Mouse (Mus musculus) lung, embryonic 15.5 days (tissue): ENCODE data around the gene Lrrc37a. TPM values are rescaled to one million over a fixed set of nuclear protein-coding genes. Genes with fewer than 3 reads are reported as not detected.
"Not testable (repeated sequence)": the region's sequence is repeated elsewhere in the genome, so short reads cannot be mapped to it uniquely, and the experiment has no call there.

Source experiments
- ATAC-seq: fragments of 200-750 bp; cut with Nextera tagmentation; 2 replicates; pipeline ENCODE4 v1.8.0; 2017; ENCODE audit warnings: moderate number of reproducible peaks, borderline replicate concordance; ENCODE audit not compliant: low FRiP score, low TSS enrichment; ENCODE audit errors: extremely low read depth
- H3K27ac ChIP-seq: fragments of 300-500 bp; sonication (generic); 2 replicates; pipeline ENCODE4 v1.5.1; 2015; ENCODE audit warnings: moderate library complexity, mild to moderate bottlenecking, inconsistent platforms
- H3K27me3 ChIP-seq: fragments of 300-500 bp; sonication (generic); 2 replicates; pipeline ENCODE4 v1.6.1; 2015; ENCODE audit warnings: inconsistent platforms
- H3K36me3 ChIP-seq: fragments of 300-500 bp; sonication (generic); 2 replicates; pipeline ENCODE4 v1.6.1; 2015; ENCODE audit warnings: inconsistent platforms
- H3K4me1 ChIP-seq: fragments of 300-500 bp; sonication (generic); 2 replicates; pipeline ENCODE4 v1.6.1; 2015; ENCODE audit warnings: inconsistent platforms
- H3K4me2 ChIP-seq: fragments of 300-500 bp; sonication (generic); 2 replicates; pipeline ENCODE4 v1.6.1; 2015; ENCODE audit warnings: inconsistent platforms, mild to moderate bottlenecking, moderate library complexity
- H3K4me3 ChIP-seq: fragments of 300-500 bp; sonication (generic); 2 replicates; pipeline ENCODE4 v1.5.1; 2015; ENCODE audit warnings: mild to moderate bottlenecking, inconsistent platforms
- H3K9ac ChIP-seq: fragments of 300-500 bp; sonication (generic); 2 replicates; pipeline ENCODE4 v1.6.1; 2015; ENCODE audit warnings: inconsistent platforms
- H3K9me3 ChIP-seq: fragments of 300-500 bp; sonication (generic); 2 replicates; pipeline ENCODE4 v1.6.1; 2016; ENCODE audit warnings: inconsistent platforms
- WGBS: fragments of 180-500 bp; shearing (Covaris S2); methylation state at CpG from one replicate; pipeline ENCODE4 v1.1.7; 2015; 5-methylcytosine and 5-hydroxymethylcytosine counted together
- polyA plus RNA-seq: library from polyadenylated mRNA; unstranded; fragments of >200 nt; fragmentation: Nextera tagmentation; extraction: Ambion mirVana; gene quantifications from 2 replicates; pipeline ENCODE4 v1.2.1, GENCODE M21; 2015

Lrrc37a gene
- polyA plus RNA-seq, 1 experiment from 2014 or later, result not detected

DNA sequence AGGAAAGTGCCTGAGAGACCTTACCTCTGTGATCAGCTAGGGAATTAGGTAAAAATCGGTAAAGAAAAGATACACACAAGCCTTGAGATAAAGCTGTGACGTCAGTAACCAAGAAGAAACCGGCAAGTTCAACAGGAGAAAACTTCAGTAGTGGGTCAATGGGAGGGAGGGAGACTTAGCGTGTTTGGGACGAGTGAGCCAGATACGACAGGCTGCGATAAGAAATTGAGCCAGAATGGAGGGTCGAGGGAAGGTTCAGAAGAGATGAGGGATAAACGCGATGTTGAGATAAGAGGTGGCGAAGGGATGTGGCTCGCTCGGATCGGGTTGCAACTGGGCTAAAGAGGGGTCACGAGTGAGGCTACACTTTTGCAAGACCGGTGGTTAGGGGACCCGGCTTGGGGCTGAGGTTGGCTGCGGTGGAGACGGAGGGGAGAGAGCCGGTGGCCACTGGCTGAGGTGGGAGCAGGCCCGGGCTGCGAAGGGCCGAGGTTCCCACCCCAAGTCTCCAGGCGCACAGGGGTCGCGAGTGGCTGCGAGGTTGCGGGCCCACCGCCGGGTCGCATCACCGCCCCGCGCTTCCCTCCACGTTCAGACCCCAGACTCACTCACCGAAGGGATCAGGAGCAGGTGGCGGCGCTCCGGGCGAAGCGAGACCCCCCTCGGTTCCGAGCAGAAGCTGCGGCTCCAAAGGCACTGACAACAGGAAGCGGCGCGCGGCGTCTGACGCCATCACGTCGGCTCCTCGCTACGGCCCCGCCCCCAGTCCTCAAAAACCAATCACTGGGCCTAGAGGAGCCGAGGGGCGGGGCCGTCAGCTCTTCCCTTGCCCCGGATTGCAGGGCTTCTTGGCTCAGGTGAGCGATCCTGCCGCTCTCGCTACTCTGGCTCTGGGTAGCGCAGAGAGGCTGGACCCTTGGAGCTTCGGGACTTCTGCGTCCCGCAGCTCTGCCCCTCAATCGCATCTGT, 92.1 kb downstream of the Lrrc37a start, which contains the start of gene Plekhm1:
Gene Plekhm1, minus strand, starts transcription at position 707 of the 969 bp plus-strand sequence.
- Histone ChIP-seq H3K4me3 (peak within 1 kb of the TSS; percentile 97), H3K36me3 (no peaks in the 10 kb centered on the region), H3K27ac (peak within 1 kb of the TSS; percentile 86)

DNA sequence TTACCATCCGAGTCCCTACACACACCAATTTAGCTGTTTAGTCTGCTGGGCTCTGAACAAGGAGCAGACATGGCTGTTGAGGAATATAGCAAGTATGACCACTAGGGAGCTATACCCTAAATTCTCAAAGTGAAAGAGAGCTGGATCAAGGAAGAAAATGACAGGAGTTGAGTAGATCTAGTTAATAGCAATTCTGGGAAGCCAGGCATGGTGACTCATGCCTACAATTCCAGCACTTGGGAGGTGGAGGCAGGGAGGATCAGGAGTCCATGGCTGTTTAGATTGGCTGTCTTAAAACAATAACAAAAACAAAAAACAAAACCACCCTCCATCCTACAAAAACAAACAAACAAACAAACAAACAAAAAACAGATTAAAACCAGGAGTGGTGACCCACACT, 93.1 kb downstream of the Lrrc37a start:
- ATAC-seq, result no peak
- no peak overlapping the region for H3K27ac ChIP-seq
- H3K4me2 ChIP-seq, result peak overlapping the region; percentile 96; the same call in 1 of the 2 replicates
- H3K4me1 ChIP-seq, result peaks cover 17% of the 10 kb centered on the region
- no peak overlapping the region for H3K9ac ChIP-seq
- peak overlapping the region; percentile 97 for H3K4me3 ChIP-seq
- H3K9me3 ChIP-seq, result no peaks in the 10 kb centered on the region
- no peaks in the 10 kb centered on the region for H3K27me3 ChIP-seq
- H3K36me3 ChIP-seq, result no peaks in the 10 kb centered on the region
- WGBS, result 74% methylated on average over 1 of the region's 1 CpGs

More for the DNA sequence above, 92.1 kb downstream of the Lrrc37a start, which contains the start of gene Plekhm1:
- Histone ChIP-seq H3K9me3 (no peaks in the 10 kb centered on the region), H3K4me1 (peaks cover 17% of the 10 kb centered on the region), H3K27me3 (no peaks in the 10 kb centered on the region), H3K9ac (peak within 1 kb of the TSS; percentile 85), H3K4me2 (peak within 1 kb of the TSS; percentile 96)
- WGBS, result 1% methylated on average over 67 of the region's 67 CpGs
- ATAC-seq, result peak; percentile 96

- Histone ChIP-seq H3K27ac (no peak overlapping the region), H3K4me2 (no peak overlapping the region), H3K9ac (no peak overlapping the region), H3K9me3 (no peaks in the 10 kb centered on the region), H3K36me3 (no peaks in the 10 kb centered on the region), H3K4me1 (peaks cover 17% of the 10 kb centered on the region), H3K27me3 (no peaks in the 10 kb centered on the region), H3K4me3 (no peak overlapping the region)
- ATAC-seq, result no peak
- WGBS, result 90% methylated on average over 13 of the region's 13 CpGs
Measured at GRCm38 (mm10) chr11:103408880-103409279, 95.5 kb downstream of the Lrrc37a start.

GRCm38 (mm10) chr11:103407136-103407535, 97.3 kb downstream of the Lrrc37a start:
- H3K36me3 ChIP-seq, H3K27ac ChIP-seq, H3K9ac ChIP-seq, H3K4me2 ChIP-seq, H3K9me3 ChIP-seq, ATAC-seq, H3K4me3 ChIP-seq, H3K4me1 ChIP-seq, H3K27me3 ChIP-seq: not testable (repeated sequence)
- 55% methylated on average over 5 of the region's 5 CpGs for WGBS

DNA sequence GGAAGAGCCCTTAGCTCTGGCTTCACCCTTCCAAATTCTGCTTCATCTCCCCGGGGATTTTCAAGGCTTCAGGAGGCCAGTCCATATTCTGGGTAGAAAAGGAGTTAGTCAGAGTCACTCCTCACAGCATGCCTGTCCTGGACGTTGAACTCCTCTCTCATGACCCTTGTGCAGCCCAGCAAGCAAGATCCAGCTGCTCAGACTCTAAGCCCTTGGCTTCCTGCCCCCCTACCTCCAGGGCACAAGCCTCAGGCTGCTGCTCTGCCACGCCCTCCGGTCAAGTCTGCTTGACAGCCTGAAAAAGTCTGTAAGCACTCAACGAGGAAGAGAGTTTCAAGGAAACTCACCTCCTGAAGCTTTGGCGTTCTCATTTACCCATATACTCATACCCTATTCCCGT, 97.8 kb downstream of the Lrrc37a start:
- Histone ChIP-seq H3K9me3 (no peaks in the 10 kb centered on the region), H3K4me3 (no peak overlapping the region), H3K27ac (no peak overlapping the region), H3K9ac (no peak overlapping the region), H3K4me2 (no peak overlapping the region), H3K4me1 (peaks cover 4% of the 10 kb centered on the region), H3K27me3 (no peaks in the 10 kb centered on the region), H3K36me3 (peaks cover 3% of the 10 kb centered on the region; the same call in 1 of the 2 replicates)
- 53% methylated on average over 7 of the region's 7 CpGs for WGBS
- no peak for ATAC-seq

- WGBS, result 57% methylated on average over 1 of the region's 1 CpGs
- H3K4me2 ChIP-seq, result no peak overlapping the region
- H3K4me1 ChIP-seq, result no peaks in the 10 kb centered on the region
- no peaks in the 10 kb centered on the region for H3K9me3 ChIP-seq
- H3K36me3 ChIP-seq, result peaks cover 3% of the 10 kb centered on the region; the same call in 1 of the 2 replicates
- H3K4me3 ChIP-seq, result no peak overlapping the region
- ATAC-seq, result no peak
- H3K27me3 ChIP-seq, result no peaks in the 10 kb centered on the region
- H3K9ac ChIP-seq, result no peak overlapping the region
- no peak overlapping the region for H3K27ac ChIP-seq
Measured at GRCm38 (mm10) chr11:103405814-103406213, 98.6 kb downstream of the Lrrc37a start.

GRCm38 (mm10) chr11:103404618-103405017, 99.8 kb downstream of the Lrrc37a start:
- Histone ChIP-seq H3K4me2 (no peak overlapping the region), H3K36me3 (peaks cover 3% of the 10 kb centered on the region; the same call in 1 of the 2 replicates), H3K27ac (no peak overlapping the region), H3K4me3 (no peak overlapping the region), H3K9ac (no peak overlapping the region), H3K27me3 (no peaks in the 10 kb centered on the region), H3K9me3 (no peaks in the 10 kb centered on the region), H3K4me1 (no peaks in the 10 kb centered on the region)
- ATAC-seq, result no peak

GRCm38 (mm10) chr11:103403776-103404175, 100.6 kb downstream of the Lrrc37a start:
- WGBS, result 53% methylated on average over 4 of the region's 4 CpGs
- H3K9ac ChIP-seq, result no peak overlapping the region
- no peaks in the 10 kb centered on the region for H3K27me3 ChIP-seq
- no peaks in the 10 kb centered on the region for H3K4me1 ChIP-seq
- no peak for ATAC-seq
- H3K36me3 ChIP-seq, result peaks cover 3% of the 10 kb centered on the region; the same call in 1 of the 2 replicates
- no peak overlapping the region for H3K27ac ChIP-seq
- H3K4me2 ChIP-seq, result no peak overlapping the region
- H3K9me3 ChIP-seq, result no peaks in the 10 kb centered on the region
- no peak overlapping the region for H3K4me3 ChIP-seq

DNA sequence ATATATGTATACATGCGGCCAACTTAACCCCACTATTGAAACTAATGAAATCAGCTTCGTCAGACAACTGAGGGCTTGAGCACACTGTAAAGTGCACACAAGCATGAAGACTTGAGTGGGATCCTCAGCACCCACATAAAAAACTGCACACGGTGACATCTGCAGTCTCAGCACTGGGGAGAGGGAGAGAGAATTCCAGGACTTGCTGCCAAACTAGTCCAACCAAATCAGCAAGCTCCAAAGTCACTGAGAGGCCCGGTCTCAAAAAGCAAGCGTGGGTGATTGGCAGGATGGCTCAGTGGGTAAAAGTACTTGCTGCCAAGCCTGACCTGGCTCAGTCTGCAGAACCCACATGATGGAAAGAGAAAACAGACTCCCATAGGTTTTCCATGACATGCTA, 101.7 kb downstream of the Lrrc37a start:
- Histone ChIP-seq H3K27me3 (no peaks in the 10 kb centered on the region), H3K9ac (no peak overlapping the region), H3K36me3 (peaks cover 3% of the 10 kb centered on the region; the same call in 1 of the 2 replicates), H3K4me2 (no peak overlapping the region), H3K9me3 (no peaks in the 10 kb centered on the region), H3K4me1 (no peaks in the 10 kb centered on the region), H3K4me3 (no peak overlapping the region), H3K27ac (no peak overlapping the region)
- ATAC-seq, result no peak
- WGBS, result 85% methylated on average over 5 of the region's 5 CpGs

GRCm38 (mm10) chr11:103402198-103402597, 102.2 kb downstream of the Lrrc37a start:
- Histone ChIP-seq H3K27me3 (no peaks in the 10 kb centered on the region), H3K36me3 (peaks cover 3% of the 10 kb centered on the region; the same call in 1 of the 2 replicates), H3K9ac (no peak overlapping the region), H3K27ac (no peak overlapping the region), H3K4me1 (no peaks in the 10 kb centered on the region), H3K9me3 (no peaks in the 10 kb centered on the region), H3K4me2 (no peak overlapping the region), H3K4me3 (no peak overlapping the region)
- WGBS, result 48% methylated on average over 2 of the region's 2 CpGs
- ATAC-seq, result no peak
